Mouse (Mus musculus) liver, postnatal 0 days (tissue): ENCODE measurements at regions not wholly inside any gene's neighbourhood (a gene's known extent, or its start where the extent isn't known, plus 50 kb on each side); places are given as distances from the start of the nearest gene placed in this dataset.

Source experiments
- CTCF ChIP-seq: sonication (generic); IDR thresholded peaks from 2 replicates; pipeline ENCODE4 v1.5.1; 2016; ENCODE audit warnings: antibody characterized with exemption, low read depth
- EP300 ChIP-seq: IDR thresholded peaks from 2 replicates; pipeline ENCODE4 v1.6.1; 2016; ENCODE audit warnings: antibody characterized with exemption, low read depth, mild to moderate bottlenecking

DNA sequence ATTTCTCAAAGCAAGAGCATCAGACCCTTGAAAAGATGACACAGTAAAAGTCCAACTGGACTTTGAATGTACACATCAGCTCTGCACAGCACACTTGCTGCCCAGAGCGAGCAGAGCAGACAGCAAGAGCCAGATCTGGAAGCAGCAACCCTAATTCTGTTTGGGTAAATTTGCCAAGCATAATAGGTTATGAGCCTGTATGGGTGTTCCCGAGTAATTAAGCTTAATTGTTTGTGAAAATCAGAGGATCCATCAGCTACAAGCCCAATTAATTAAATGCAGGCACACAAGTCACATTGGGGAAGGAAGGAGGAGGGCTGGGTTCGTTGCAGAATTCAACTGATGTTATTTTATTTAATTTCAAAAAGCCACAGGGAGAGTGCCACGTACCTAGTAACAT is 113.9 kb upstream of the Msx2 start:
- TF ChIP-seq CTCF (no peak), EP300 (no peak)
